Comparison of ENCODE assay signal across 8 mouse cellular contexts in the genomic region with DNA sequence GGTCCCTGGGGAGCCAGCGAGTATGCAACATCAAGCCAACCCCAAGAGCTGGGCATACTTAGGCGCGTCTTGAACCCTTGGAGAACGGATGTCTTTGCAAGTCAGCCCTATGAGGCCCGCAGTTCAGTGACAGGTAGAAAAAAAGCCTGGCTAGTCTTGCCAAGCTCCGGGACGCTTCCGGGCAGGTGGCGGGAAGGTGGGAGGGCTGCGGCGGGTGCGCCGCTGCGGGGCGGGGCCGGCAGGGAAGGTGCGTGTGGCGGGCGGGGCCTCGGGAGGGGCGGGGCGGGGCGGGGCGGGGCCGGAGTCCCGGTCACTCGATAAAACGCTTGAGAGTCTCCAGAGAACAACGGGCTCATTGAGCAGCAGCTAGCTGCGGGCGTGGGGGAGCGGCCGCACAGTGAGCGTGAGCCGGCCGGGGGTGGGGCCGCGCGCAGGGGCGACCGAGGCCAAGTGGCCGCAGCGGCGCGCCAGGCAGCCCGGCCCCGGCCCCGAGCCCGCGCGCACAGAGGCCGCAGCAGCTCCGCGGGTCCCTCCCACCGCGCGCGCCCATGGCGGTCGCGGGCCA. TPM values are rescaled to one million over a fixed set of nuclear protein-coding genes. Genes with fewer than 3 reads are reported as not detected.
DNase-seq lines count a peak whose midpoint lies in the region; ATAC-seq lines count a peak whose summit lies in the region.

No protein-coding gene starts in this region.

- H3K9me3 ChIP-seq in limb, embryonic 10.5 days (replicated peaks), result no peaks in the 10 kb centered on the region

- DNase-seq in urinary bladder, postnatal 25 days (ENCODE audit: low spot score), result peak; percentile 60
- no peak for DNase-seq in urinary bladder, postnatal 10 days (ENCODE audit: low spot score)
- DNase-seq in embryo, embryonic 10 days (ENCODE audit: low spot score), result peak; percentile 82
- peak; percentile 50 for DNase-seq in gastrocnemius, postnatal 14 days
- DNase-seq in limb, embryonic 10.5 days (ENCODE audit: low spot score), result peak; percentile 84
- DNase-seq in mesoderm, embryonic 11.5 days (ENCODE audit: low read depth, low spot score), result peak; percentile 68
- DNase-seq in right cerebral cortex, postnatal 36 days (ENCODE audit: low spot score in 2 of 2), result peak; percentile 14 to 22

- peak overlapping the region; percentile 81 for H3K4me3 ChIP-seq in limb, embryonic 10.5 days

- H3K27ac ChIP-seq in limb, embryonic 10.5 days, result peak overlapping the region; percentile 89

- ATAC-seq in inflammation-experienced regulatory T-cells, adult 6 months, result peak; percentile 82

- H3K4me1 ChIP-seq in limb, embryonic 10.5 days, result peaks cover 19% of the 10 kb centered on the region

- H3K36me3 ChIP-seq in limb, embryonic 10.5 days, result no peaks in the 10 kb centered on the region

- intact Hi-C loops in gastrocnemius, postnatal 14 days (cut with DNase I; ENCODE audit: low total_unique reads), result no loop called here

- H3K27me3 ChIP-seq in limb, embryonic 10.5 days (ENCODE audit: low read depth, poor library complexity, severe bottlenecking), result peaks cover 33% of the 10 kb centered on the region

- under 1% methylated on average over 52 of the region's 61 CpGs for WGBS in limb, embryonic 10.5 days

RNA-seq across cellular contexts. Expression of a gene that starts 41.3 kb away (rescaled TPM):
- total RNA-seq in gastrocnemius, postnatal 14 days (2021), result 10 to 100 TPM; 33.2 to 40.0 TPM
- polyA plus RNA-seq in inflammation-experienced regulatory T-cells, adult 6 months (2017; shearing (Covaris generic)), result 10 to 100 TPM; 23.9 to 54.9 (median 42.7) TPM
- 19.1 and 22.3 TPM in 2 replicates for polyA plus RNA-seq in limb, embryonic 10.5 days (2016; fragmentation: Nextera tagmentation; extraction: Ambion mirVana)
